Mouse (Mus musculus): ENCODE data around the gene Epm2a.

DNA sequence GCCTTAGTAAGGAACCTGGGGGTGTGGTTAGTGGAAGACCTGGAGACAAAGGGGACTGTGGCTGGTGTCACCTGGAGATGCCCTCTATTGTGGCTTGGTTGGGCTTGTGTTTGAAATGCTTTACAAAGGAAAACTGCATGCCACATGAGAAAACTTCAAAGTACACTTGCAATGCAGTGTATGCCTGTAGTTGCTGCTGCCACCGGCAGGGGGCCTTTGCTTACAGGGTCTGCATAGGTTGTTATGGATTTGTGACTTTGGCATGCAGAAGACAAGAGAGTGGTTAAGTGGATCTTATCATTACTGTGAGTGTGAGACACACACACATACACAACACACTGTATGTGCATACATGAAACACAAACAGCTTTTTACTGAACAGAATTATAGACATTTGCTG is 114.2 kb downstream of the Epm2a start:
- TF ChIP-seq CTCF (IDR thresholded peaks at IDR 0.05; ENCODE audit: control insufficient read depth, insufficient read depth, insufficient read length) (no peak), MYOD1 (IDR thresholded peaks at IDR 0.05; ENCODE audit: control insufficient read depth, insufficient read length, low read depth) (no peak), FOSL1 (IDR thresholded peaks at IDR 0.05; ENCODE audit: insufficient read depth, low read length, poor library complexity, severe bottlenecking) (no peak), USF1 (IDR thresholded peaks at IDR 0.05; ENCODE audit: low read depth) (no peak), MYOG (IDR thresholded peaks at IDR 0.05; ENCODE audit: control insufficient read depth, extremely low read depth, insufficient read length) (no peak), MAX (IDR thresholded peaks at IDR 0.05) (no peak), CEBPB (IDR thresholded peaks at IDR 0.05; ENCODE audit: low read depth) (no peak)
